Mouse (Mus musculus) kidney, embryonic 14.5 days (tissue): ENCODE measurements around the gene Ifnk. TPM values are rescaled to one million over a fixed set of nuclear protein-coding genes. Genes with fewer than 3 reads are reported as not detected.

ENCODE experiments used
- ATAC-seq: fragments of 200-750 bp; cut with Nextera tagmentation; 2 replicates; pipeline ENCODE4 v1.8.0; 2017; ENCODE audit warnings: moderate number of reproducible peaks, mild to moderate bottlenecking, moderate TSS enrichment, moderate library complexity; ENCODE audit not compliant: low FRiP score, low TSS enrichment
- H3K27ac ChIP-seq: fragments of 300-500 bp; sonication (generic); 2 replicates; pipeline ENCODE4 v1.5.1; 2014; ENCODE audit warnings: low read depth, mild to moderate bottlenecking, low read length, moderate library complexity, mixed read lengths
- H3K27me3 ChIP-seq: fragments of 300-500 bp; sonication (generic); 2 replicates; pipeline ENCODE4 v1.6.1; 2014; ENCODE audit warnings: mild to moderate bottlenecking, low read length; ENCODE audit not compliant: control insufficient read depth, insufficient read depth
- H3K36me3 ChIP-seq: fragments of 300-500 bp; sonication (generic); 2 replicates; pipeline ENCODE4 v1.6.1; 2014; ENCODE audit warnings: low read length, mixed read lengths; ENCODE audit not compliant: control insufficient read depth, insufficient read depth
- H3K4me1 ChIP-seq: fragments of 300-500 bp; sonication (generic); 2 replicates; pipeline ENCODE4 v1.6.1; 2014; ENCODE audit warnings: low read length, mixed read lengths; ENCODE audit not compliant: control insufficient read depth, insufficient read depth
- H3K4me2 ChIP-seq: fragments of 300-500 bp; sonication (generic); replicated peaks from 2 replicates; pipeline ENCODE4 v1.6.1; 2014; ENCODE audit warnings: low read depth, mild to moderate bottlenecking, low read length
- H3K4me3 ChIP-seq: fragments of 300-500 bp; sonication (generic); 2 replicates; pipeline ENCODE4 v1.5.1; 2014; ENCODE audit warnings: mild to moderate bottlenecking, low read length
- H3K9ac ChIP-seq: fragments of 300-500 bp; sonication (generic); 2 replicates; pipeline ENCODE4 v1.6.1; 2014; ENCODE audit warnings: low read depth, mild to moderate bottlenecking, low read length, moderate library complexity
- H3K9me3 ChIP-seq: fragments of 300-500 bp; sonication (generic); 2 replicates; pipeline ENCODE4 v1.6.1; 2016; ENCODE audit warnings: low read length; ENCODE audit not compliant: control insufficient read depth
- WGBS: fragments of 180-500 bp; shearing (Covaris S2); extraction: QIAGEN DNeasy Blood & Tissue Kit; methylation state at CpG from one replicate; pipeline ENCODE4 v1.1.7; 2014; 5-methylcytosine and 5-hydroxymethylcytosine counted together
- polyA plus RNA-seq: library from polyadenylated mRNA; unstranded; fragments of >200 nt; fragmentation: Nextera tagmentation; extraction: Ambion mirVana; gene quantifications from 2 replicates; pipeline ENCODE4 v1.2.1, GENCODE M21; 2014

Gene Ifnk
- 0.55 TPM in 1 of 2 replicates, not detected in the other for polyA plus RNA-seq

DNA sequence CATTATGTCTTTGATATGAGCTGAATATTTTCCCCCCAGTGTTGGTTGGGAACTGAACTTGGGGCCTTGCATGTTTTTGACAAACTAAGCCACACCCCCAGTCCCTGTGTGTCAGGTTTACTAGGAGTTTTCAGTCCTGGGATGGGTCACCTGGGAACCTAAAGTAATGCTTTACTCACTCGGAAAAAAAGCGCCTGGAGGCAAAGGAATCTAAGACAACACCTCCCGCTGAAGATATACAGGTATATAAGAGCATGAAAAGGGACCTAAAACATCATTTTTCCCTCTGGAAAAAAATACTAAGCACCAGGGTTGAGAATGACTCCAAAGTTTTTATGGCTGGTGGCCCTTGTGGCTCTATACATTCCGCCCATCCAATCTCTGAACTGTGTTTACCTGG, at the start of gene Ifnk:
TSS of gene Ifnk (plus strand) at position 301 of the 400 bp plus-strand sequence.
- no peak within 1 kb of the TSS for H3K4me2 ChIP-seq
- H3K27me3 ChIP-seq = no peaks in the 10 kb centered on the region
- peaks cover 3% of the 10 kb centered on the region; the same call in 1 of the 2 replicates for H3K4me1 ChIP-seq
- no peak within 1 kb of the TSS for H3K27ac ChIP-seq
- no peaks in the 10 kb centered on the region for H3K9me3 ChIP-seq
- H3K4me3 ChIP-seq = no peak within 1 kb of the TSS
- H3K9ac ChIP-seq = no peak within 1 kb of the TSS
- no peaks in the 10 kb centered on the region for H3K36me3 ChIP-seq
- no peak for ATAC-seq
- 88% methylated on average over 4 of the region's 4 CpGs for WGBS

DNA sequence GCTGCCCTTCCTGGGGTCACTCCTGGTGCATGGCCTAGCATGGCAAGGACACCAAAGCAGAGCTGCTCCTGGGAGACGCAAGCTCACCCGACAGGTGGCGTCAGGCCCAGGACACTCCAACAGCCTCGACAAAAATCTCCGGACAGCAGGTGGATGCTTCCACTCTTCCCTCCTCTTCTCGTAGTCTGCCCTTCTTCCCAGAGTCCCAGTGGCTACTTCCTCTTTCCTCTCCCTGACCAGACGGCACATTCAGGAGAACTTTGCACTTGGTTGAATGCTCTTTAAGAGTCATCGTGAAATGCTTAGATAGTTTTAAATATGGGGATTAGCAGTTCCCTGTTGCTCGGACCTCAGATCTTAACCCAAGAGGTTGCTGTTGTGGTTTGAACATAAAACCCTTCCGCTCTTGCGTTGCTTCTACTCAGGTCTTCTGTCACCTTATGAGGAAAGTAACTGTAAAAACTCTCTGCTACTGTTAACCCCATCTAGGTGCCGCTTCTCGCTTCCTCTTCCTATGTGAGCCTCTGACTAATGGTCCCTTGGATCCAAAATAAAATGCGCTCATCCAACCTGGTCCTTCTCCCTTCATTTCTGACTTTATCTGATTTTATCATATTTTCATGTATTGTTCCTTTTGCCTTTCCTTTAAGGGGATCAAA, 46.6 kb upstream of the Ifnk start:
- H3K9ac ChIP-seq = no peak overlapping the region
- H3K4me2 ChIP-seq = no peak overlapping the region
- no peaks in the 10 kb centered on the region for H3K9me3 ChIP-seq
- H3K36me3 ChIP-seq = no peaks in the 10 kb centered on the region
- no peak overlapping the region for H3K4me3 ChIP-seq
- ATAC-seq = no peak
- WGBS = 83% methylated on average over 14 of the region's 14 CpGs
- H3K27ac ChIP-seq = no peak overlapping the region
- no peaks in the 10 kb centered on the region for H3K27me3 ChIP-seq
- peaks cover 8% of the 10 kb centered on the region for H3K4me1 ChIP-seq

DNA sequence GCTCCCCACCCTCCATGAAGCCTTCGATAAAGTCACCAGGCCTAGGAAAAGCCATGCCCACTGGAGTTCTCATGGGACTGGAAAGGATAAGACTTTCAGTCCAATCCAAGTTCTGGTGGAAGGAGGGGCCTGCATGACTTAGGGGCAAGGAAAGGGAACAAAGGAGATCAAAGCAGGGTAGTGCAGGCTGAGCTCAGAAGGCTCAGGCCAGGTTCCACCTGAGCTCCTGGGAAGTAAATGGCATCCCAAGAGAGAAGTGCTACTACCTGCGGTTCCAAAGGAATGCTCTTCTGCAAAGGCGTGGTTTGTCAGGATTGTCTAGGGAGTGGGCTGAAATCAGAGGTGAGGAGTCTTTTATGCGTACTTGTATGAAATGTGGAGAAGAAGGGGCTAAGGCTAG, 39.4 kb upstream of the Ifnk start:
- no peak for ATAC-seq
- H3K4me2 ChIP-seq = no peak overlapping the region
- 77% methylated on average over 4 of the region's 4 CpGs for WGBS
- no peak overlapping the region for H3K9ac ChIP-seq
- no peaks in the 10 kb centered on the region for H3K9me3 ChIP-seq
- H3K36me3 ChIP-seq = no peaks in the 10 kb centered on the region
- no peak overlapping the region for H3K4me3 ChIP-seq
- H3K27ac ChIP-seq = no peak overlapping the region
- H3K27me3 ChIP-seq = no peaks in the 10 kb centered on the region
- 0 out of 2 replicates have a peak, but pooled peaks cover 5% of the 10 kb centered on the region for H3K4me1 ChIP-seq

DNA sequence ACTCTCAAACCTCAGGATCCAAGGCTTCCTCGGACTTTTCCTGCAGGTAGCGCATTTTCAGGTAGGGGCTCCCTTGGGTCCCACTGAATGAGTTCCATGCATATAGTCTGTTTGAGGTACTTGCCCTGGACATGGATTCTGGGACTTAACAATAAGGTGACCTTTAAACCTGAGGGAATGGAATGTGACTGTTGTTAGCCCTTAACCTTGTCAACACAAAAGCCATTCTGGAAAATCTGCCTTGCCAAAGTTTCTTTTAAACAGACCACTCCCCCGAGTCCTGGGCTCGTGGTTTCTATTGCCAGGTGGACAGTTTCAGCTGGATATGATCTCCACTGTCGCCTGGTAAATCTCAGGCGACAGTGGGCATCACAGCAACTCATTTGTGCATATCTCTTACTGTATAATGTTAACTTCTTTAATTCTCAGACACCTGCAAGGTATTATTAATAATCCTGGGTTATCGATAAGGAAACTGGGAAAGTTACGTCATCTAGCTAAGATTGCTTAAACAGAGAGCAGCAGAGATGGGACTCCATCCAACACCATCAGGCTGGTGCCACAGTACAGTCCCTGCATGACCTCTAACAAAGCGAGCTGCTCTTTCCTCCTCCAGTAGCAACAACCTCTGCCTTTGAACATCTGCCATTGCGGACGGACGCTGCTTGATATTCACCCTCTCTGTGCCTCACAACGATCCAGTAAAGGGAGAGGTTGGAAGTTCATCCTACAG, 38.2 kb upstream of the Ifnk start:
- ATAC-seq = no peak

DNA sequence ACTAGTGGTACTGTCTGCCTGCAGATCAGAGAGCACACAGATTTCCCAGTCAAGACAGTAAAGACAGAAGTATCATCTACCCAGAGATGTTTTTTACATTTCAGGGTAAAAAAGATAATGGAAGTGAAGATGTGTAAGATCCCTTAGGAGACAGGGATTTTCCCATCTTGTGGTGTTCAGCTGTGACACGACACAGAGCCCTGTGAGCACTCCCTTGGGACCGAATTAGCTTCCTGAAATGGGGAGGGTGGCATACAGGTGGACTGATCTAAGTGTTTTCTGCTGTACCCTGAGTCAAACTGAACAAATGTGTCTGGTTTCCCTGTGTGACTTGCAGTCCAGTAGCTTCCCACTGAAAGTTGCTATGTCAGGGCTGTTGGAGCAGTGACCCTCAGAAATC, 36.9 kb upstream of the Ifnk start:
- no peak for ATAC-seq
- Histone ChIP-seq H3K9ac (no peak overlapping the region), H3K4me1 (0 out of 2 replicates have a peak, but pooled peaks cover 5% of the 10 kb centered on the region), H3K27me3 (no peaks in the 10 kb centered on the region), H3K27ac (no peak overlapping the region), H3K4me2 (no peak overlapping the region), H3K9me3 (no peaks in the 10 kb centered on the region), H3K4me3 (no peak overlapping the region), H3K36me3 (no peaks in the 10 kb centered on the region)
- WGBS = 81% methylated on average over 2 of the region's 2 CpGs

More for the DNA sequence above, 38.2 kb upstream of the Ifnk start:
- 0 out of 2 replicates have a peak, but pooled peaks cover 5% of the 10 kb centered on the region for H3K4me1 ChIP-seq
- no peak overlapping the region for H3K4me2 ChIP-seq
- no peak overlapping the region for H3K27ac ChIP-seq
- H3K4me3 ChIP-seq = no peak overlapping the region
- no peaks in the 10 kb centered on the region for H3K9me3 ChIP-seq
- no peak overlapping the region for H3K9ac ChIP-seq
- no peaks in the 10 kb centered on the region for H3K36me3 ChIP-seq
- WGBS = 62% methylated on average over 13 of the region's 13 CpGs
- no peaks in the 10 kb centered on the region for H3K27me3 ChIP-seq

DNA sequence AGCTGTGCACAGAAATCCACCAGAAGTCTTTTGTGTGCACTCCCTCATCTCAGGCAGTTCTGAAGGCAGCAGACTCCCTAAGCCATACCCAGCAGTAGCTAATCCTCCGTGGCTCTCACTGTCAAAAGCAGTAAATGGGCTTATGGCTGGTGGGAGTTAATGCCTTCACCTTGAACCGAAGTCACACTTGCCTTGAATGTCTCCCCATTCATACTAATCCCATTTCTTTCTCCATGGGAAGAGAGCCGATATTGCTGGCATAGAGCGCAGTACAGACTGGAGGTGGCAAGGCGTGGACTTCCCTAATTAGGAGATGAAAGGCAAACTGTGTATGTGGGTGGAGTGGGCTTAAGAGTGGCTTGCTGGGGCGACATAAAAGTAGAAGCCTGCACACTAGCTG, 35.9 kb upstream of the Ifnk start:
- Histone ChIP-seq H3K4me3 (no peak overlapping the region), H3K36me3 (no peaks in the 10 kb centered on the region), H3K4me1 (peaks cover 5% of the 10 kb centered on the region; the same call in 1 of the 2 replicates), H3K9me3 (no peaks in the 10 kb centered on the region), H3K4me2 (no peak overlapping the region), H3K27ac (no peak overlapping the region), H3K9ac (no peak overlapping the region), H3K27me3 (no peaks in the 10 kb centered on the region)
- 61% methylated on average over 6 of the region's 6 CpGs for WGBS
- ATAC-seq = no peak

DNA sequence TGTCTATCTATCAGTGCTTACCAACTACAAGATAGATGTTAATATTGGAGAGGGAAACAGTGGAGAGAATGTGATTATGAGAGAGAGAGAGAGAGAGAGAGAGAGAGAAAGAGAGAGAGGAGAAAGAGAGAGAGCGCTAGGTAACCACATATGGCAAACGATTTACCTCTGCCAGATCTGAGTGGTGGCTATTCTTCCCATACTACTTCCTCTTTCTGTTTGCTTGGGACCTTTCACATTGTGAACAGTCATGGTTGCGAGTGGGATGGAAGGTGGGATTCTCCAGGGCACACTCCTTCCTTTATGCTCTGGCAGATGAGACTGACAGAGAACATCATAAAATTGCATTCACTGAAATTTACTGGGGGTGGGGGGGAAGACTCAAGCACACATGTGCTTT, 34.7 kb upstream of the Ifnk start:
- Histone ChIP-seq H3K9me3 (no peaks in the 10 kb centered on the region), H3K27ac (no peak overlapping the region), H3K9ac (no peak overlapping the region), H3K27me3 (no peaks in the 10 kb centered on the region), H3K36me3 (no peaks in the 10 kb centered on the region), H3K4me2 (no peak overlapping the region), H3K4me3 (no peak overlapping the region), H3K4me1 (peaks cover 14% of the 10 kb centered on the region)
- 90% methylated on average over 3 of the region's 3 CpGs for WGBS
- ATAC-seq = no peak

DNA sequence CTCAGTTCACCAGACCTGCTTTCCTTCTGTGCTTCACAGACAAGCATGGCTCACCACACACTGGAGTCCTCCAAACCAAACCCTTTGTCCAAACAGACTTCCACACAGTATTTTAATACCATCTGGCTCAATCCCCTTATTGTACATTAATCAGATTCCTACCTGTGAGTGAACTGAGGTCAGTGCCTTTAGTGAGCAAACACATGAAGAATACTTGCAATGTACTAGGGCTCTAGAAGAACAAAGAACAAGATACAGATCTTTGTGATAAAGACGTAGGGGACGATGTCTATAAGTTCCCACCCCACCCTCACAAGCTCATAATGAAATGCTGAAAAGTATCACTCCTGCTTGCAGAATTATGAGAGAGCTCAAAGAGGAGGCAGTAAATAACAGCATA, 33.0 kb upstream of the Ifnk start:
- no peak overlapping the region for H3K4me3 ChIP-seq
- no peak overlapping the region for H3K9ac ChIP-seq
- 76% methylated on average over 2 of the region's 2 CpGs for WGBS
- H3K27me3 ChIP-seq = no peaks in the 10 kb centered on the region
- H3K36me3 ChIP-seq = no peaks in the 10 kb centered on the region
- H3K4me1 ChIP-seq = peaks cover 22% of the 10 kb centered on the region
- H3K4me2 ChIP-seq = no peak overlapping the region
- no peak for ATAC-seq
- H3K9me3 ChIP-seq = no peaks in the 10 kb centered on the region
- no peak overlapping the region for H3K27ac ChIP-seq

DNA sequence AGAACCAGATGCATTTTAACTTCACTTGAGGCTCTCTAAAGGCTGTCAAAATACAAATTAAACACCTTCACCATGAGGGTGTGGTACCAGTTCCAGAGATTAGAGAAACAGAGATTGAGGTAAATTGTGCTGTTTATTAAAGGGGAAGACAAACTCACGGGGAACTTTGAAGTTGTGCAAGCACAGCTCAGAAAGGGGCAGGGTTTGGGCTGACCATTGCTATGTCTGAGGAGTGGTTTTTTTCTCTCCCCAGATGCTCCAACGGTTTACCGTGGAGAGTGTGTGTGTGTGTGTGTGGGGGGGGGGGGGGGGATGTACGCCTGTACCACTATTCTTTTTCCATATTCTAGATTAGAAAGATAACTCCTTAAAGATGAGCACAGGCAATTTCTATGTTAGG, 31.7 kb upstream of the Ifnk start:
- H3K4me1 ChIP-seq = peaks cover 26% of the 10 kb centered on the region
- no peaks in the 10 kb centered on the region for H3K9me3 ChIP-seq
- no peaks in the 10 kb centered on the region for H3K36me3 ChIP-seq
- H3K27me3 ChIP-seq = no peaks in the 10 kb centered on the region
- H3K9ac ChIP-seq = no peak overlapping the region
- no peak overlapping the region for H3K4me2 ChIP-seq
- no peak for ATAC-seq
- H3K27ac ChIP-seq = no peak overlapping the region
- 68% methylated on average over 4 of the region's 4 CpGs for WGBS
- no peak overlapping the region for H3K4me3 ChIP-seq
